Mouse (Mus musculus): Measurements from ENCODE around the gene Cd5l.
"Not testable (repeated sequence)": the region's sequence is repeated elsewhere in the genome, so short reads cannot be mapped to it uniquely, and the experiment has no call there.

Cd5l gene

DNA sequence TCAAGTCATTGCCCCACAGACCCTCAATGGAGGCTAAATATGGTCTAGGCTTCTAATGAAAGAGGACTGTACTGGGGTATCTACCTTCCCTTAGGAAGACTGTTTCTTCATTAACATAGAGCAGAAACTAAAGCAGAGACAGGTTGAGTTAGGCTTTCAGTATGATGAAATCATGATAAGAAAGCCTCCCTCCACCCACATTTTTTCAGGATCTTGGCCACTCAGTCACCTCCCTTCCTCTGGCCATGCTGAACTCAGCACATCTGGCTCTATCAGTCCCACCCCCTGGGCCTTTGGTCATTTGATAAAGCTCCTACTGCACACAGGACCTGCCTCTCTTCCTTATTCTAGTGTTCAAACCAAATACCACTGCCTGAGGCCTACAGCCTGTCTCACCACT, at the start of gene Cd5l:
Cd5l (plus strand) TSS at position 301 of the 400 bp plus-strand sequence.
- in situ Hi-C loops (cut with MseI, MboI): no loop called here

DNA sequence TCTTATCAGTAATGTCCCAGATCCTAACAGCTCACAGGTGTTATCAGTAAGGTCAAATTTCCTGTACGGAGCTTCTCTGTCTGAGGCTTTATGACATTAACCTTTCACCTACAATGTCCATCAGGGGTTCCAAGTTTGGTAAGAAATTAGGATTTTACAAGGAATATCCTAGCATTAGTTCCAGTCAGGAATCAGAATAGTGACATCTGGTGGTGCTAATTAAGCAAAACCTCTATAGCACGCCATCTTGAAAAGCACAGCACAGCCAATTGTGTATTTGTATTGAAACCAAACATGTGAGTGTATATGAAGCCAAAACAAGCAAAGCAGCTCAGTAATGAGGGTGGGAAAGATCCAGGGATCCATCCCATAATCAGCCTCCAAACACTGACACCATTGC, 47.8 kb upstream of the Cd5l start:
- in situ Hi-C loops (cut with MseI, MboI): loop anchor here (10.0 kb wide), 1 partner anchor 65 kb away; no protein-coding TSS in a partner anchor

DNA sequence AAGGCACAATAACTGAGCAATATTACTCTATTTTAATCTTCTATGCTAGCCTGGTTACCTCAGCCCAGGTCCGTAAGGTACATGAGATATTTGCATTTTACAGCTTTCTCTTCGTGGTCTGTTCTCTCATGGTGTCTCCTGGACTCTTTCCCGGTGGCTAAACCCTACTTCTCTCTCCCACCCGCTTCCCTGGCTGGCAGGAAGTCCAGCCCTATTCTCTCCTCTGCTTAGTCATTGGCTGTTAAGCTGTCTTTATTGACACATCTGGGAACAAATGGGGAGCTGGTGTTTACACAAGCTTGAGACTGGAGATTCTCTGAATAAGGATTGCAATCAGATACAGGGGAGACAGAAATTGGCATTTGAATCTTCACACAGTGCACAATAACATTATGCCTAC, 35.1 kb upstream of the Cd5l start:
- in situ Hi-C loops (cut with MseI, MboI): loop anchor here (5.0 to 10.0 kb wide), 2 partner anchors 175 to 182 kb away; no protein-coding TSS in a partner anchor

DNA sequence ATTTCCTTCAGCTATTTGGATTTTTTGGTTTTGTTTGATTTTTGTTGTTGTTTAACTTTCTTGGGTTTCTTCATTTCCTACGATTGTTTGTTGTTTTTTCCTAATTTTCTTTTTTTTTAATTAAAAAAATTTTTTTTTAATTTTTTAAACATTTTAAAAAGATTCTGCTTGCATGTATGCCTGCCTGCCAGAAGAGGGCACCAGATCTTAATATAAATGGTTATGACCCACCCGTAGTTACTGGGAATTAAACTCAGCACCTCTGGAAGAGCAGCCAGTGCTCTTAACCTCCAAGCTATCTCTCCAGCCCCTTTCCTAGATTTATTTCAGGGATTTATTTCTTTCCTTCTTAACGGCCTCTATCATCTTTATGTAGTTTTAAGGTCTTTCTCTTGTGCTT, 33.9 kb upstream of the Cd5l start:
- in situ Hi-C loops (cut with MseI, MboI): loop anchor here (5.0 to 10.0 kb wide), 2 partner anchors 174 to 181 kb away; no protein-coding TSS in a partner anchor

DNA sequence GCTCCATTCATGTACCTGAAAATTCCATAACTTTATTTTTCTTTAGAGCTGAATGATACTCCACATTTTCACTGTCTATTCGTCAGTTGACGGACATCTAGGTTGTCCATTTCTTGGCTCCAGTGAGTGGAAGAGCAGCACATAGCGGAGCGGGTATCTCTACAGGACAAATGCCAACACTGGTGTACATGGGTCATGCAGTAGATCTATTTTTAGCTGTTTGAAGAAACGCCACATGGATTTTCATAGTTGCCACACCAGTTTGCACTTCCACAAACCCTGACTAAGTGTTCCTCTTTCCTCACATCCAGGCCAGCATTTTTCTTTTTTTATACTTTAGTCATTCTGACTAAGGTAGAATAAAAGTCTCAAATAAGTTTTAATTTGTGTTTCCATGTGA, 19.8 kb upstream of the Cd5l start:
- in situ Hi-C loops (cut with MseI, MboI): no loop called here

DNA sequence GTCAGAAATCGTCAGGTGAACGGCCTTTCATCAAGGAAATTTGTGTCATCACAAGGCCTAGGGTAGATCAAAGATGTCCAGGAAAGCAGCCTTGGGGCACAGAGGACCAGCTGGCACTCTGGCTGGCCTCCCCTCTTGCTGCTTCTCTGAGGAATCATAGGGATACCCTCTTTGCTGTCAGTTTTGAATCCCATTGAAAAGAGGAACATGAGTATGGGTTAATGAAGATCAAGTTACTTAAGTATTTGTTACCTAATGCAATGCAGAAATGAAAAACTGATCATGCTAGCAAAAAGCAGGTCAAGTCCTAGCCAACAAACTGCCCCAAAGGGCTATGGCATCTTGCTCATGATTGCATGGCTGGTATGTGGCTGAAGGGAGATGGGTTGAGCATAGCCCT, 6.7 kb upstream of the Cd5l start:
- in situ Hi-C loops (cut with MseI, MboI): not testable (repeated sequence)

DNA sequence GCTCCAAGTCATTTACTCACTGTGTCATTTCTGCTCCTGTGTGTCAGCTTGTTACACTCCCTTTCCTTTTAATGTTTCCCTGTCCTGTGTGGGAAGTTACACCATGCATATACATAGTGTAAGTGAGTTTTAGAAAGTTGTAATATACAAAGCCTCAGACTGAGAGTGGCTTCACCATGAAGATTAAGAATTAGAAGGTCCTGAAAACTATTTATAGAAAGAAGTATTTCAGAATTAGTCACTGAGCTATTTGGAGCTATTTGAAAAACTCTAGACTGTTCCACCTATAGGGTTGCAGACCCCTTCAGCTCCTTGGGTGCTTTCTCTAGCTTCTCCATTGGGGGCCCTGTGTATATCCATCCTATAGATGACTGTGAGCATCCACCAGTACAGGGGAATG, 1.5 kb downstream of the Cd5l start:
- in situ Hi-C loops (cut with MseI, MboI): no loop called here

DNA sequence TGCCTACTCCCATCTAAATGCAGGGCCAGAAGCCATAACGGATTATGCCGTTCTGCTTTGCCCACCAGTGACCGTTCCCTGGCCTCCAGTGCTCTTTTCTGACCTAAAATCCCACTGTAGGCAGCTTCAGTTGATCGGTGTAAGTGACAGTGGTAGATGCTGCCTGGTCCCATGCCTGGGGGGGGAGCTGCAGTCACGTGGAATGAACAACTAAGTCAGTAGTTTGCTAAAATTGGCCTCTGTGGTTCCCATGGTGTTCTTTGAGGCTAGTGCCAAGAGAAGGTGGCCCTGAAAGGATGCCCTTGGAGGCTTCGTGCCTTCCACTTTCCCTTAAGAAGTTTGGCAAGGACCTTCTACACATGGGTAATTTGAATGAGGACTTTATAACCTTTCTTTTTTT, 2.8 kb downstream of the Cd5l start:
- in situ Hi-C loops (cut with MseI, MboI): no loop called here

DNA sequence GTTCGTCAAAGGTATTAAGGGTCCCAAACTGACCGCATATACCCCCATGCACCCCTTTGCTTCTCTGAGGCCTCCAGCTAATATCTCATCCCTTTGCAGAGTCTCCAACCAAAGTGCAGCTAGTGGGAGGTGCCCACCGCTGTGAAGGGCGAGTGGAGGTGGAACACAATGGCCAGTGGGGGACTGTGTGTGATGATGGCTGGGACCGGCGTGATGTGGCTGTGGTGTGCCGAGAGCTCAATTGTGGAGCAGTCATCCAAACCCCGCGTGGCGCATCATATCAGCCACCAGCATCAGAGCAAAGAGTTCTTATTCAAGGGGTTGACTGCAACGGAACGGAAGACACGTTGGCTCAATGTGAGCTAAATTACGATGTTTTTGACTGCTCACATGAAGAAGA, 8.0 kb downstream of the Cd5l start:
- in situ Hi-C loops (cut with MseI, MboI): no loop called here

DNA sequence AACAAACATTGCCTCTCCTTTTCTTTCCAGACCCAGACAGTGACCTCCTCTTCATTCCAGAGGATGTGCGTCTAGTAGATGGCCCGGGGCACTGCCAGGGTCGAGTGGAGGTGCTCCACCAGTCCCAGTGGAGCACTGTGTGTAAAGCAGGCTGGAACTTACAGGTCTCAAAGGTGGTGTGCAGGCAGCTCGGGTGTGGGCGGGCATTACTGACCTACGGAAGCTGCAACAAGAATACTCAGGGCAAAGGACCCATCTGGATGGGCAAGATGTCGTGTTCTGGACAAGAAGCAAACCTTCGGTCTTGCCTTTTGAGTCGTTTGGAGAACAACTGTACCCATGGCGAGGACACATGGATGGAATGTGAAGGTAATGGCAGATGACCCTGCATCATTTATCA, 9.8 kb downstream of the Cd5l start:
- in situ Hi-C loops (cut with MseI, MboI): no loop called here

DNA sequence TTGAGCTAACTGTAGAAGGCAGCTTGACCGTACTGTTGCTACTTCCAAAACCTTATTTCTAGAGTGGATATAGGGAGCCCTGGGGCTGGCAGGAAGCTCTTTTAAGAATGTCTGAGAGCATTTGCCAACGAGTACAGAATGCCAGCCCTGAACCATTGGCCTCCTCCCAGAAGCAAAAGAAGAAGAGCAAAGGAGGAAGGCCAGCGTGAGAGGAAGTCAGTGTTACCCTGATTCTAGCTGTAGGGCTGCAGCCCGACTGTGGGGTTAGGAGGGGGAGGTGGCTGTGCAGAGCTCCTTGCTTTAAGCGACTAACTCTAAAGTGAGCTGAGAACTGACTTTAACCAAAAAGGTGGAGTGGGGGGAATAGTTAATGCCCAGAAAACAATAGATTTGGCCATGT, 11.5 kb downstream of the Cd5l start:
- in situ Hi-C loops (cut with MseI, MboI): no loop called here

DNA sequence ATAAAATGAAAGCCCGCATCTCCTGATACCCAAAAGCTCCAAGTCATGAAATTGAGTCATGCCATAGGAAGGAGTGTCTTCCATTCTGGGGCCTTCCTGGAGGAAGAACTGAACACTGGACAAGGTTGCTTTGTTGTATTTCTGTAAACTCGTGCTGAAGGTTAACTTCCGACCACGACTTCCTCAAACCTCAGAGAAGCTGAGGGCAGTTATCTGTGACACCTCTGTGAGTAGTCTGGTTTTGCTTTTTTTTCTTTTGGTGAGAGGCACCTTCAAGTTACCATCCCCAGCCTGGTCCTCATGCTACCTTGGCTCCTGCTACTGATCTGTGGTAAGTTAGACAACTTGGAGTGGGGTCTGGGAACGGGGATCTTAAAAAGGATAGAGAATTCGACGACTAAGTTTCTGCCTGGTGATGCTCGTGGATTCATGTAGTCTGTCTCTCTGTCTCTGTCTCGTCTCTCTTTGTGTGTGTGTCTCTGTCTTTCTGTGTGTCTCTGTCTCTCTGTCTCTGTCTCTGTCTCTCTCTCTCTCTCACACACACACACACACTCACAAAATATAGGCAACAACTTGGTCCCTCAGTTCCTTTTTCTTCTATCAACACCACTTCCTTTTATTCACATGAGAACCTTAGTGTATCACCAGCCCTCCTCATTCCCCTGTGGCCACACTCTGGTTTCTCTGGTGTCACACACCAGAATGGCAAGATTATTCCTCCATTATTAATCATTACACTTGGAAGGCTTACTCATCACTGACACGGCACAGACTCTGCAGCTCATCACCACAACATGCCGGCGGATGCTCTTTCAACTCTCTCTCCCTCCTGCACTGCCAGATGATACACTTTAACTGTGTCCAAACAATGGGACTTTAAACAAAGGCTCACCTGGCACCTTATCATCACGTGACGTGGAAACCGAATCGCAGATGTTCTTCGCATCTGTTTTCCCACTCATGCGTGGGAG, 18.8 kb downstream of the Cd5l start, which contains the start of gene Fcrl1:
Fcrl1 (plus strand) TSS at position 193 of the 971 bp plus-strand sequence.
- in situ Hi-C loops (cut with MseI, MboI): no loop called here

DNA sequence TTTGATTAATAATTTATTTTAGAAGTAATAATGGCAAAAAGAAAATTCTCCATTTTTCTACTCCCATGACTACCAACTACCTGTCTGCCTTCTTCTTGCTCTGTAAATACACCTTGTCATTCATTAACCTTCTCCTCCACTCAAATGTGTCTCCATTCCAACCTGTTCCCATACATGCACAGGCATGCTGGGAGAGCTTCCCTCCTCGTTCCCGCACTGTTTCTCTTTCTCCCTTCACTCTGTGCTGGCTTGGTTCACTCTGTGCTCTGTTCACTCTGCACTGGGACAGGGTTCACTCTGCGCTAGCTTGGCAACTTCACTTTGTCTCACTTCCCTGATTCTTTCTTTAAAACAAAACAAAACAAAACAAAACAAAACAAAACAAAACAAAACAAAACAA, 19.5 kb downstream of the Cd5l start:
- in situ Hi-C loops (cut with MseI, MboI): no loop called here

DNA sequence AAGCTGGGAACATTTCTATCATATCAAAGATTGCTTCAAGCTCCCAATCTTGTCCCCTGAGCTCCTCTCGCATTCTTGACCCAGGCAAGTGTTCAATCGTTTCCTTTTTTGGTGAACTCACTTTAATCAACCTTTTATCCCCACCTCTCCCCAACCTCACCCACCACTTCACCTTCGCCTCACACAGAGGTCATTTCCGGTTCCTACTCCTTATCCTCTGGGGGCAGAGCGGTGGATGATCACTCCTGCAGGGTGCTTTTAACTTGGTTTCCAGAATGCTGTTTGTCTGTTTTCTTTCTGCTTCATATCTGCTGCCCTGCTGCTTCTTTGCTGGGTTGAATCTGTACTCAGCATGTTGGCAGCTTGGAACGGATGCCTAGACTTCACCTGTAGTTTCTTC, 20.0 kb downstream of the Cd5l start:
- in situ Hi-C loops (cut with MseI, MboI): no loop called here

DNA sequence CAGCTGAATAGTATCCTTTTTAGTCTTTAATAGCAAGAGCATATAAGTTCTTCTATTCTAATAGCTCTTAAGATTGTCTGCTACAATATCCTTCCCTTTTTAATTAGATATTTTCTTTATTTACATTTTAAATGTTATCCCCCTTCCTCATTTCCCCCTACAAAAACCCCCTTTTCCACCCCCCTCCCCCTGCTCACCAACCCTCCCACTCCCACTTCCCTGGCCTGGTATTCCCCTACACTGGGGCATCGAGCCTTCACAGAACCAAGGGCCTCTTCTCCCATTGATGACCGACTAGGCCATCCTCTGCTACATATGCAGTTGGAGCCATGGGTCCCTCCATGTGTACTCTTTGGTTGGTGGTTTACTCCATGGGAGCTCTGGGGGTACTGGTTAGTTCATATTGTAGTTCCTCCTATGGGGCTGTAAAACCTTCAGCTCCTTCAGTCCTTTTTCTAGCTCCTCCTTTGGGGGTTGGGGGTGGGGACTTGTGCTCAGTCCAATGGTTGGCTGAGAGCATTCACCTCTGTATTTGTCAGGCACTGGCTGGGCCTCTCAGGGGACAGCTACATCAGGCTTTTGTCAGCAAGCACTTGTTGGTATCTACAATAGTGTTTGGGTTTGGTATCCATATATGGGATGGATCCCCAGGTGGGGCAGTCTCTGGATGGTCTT, 22.1 kb downstream of the Cd5l start:
- in situ Hi-C loops (cut with MseI, MboI): not testable (repeated sequence)

DNA sequence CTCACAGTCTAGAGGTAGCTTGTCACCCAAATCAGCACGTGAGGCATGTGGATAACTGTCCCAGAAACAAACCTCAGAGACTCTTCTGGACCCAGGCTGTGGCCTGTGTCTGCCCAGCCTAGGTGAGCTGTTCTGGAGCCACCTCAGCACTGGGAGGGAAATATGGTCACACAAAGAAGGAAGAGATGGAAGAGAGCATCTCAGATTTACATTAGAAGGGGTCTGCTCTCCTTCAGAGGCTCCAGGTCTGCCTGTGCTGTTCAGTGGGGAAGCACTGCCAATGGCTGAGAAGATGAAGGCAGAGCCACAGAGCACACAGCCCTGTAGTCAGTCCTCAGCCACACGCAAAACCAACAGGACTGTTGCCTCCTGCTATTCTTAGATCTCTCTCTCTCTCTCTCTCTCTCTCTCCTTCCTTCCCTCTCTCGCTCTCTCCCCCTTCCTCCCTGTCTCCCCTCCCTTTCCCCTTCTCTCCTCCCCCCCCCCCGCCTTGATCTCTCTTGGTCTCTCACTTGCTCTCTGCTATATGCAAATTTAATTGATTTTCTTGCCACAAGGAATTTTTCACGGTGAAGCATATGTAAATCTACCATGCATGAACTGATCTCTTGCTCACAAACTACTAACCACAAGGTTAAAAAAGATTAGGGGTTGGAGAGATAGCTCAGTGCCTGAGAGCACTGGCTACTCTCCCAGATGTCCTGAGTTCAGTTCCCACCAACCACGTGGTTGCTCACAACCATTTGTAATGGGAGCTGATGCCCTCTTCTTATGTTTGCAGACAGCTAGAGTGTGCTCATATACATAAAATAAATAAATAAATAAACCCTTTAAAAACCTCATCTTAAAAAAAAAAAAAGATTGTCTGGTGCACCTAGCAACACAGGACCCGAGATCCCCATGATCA, 24.4 kb downstream of the Cd5l start:
- in situ Hi-C loops (cut with MseI, MboI): no loop called here

DNA sequence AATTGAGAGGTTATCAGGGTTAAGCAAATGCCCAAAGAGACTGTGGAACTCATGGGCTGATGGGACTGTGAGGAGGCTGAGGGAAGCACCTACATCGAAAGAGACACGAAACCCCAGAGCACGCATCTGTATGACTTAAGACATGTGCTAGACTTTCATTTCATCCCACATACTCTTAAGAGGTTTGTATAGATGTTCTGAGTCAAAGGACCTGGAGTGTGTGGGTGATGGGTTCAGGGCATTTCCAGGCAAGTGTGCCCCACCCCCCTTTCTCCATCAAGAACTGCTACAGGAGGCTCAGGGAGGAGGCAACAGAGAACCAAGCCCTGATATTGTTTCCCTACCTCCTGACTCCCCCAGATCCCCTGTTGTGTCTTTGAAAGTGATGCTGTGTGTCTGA, 25.6 kb downstream of the Cd5l start:
- in situ Hi-C loops (cut with MseI, MboI): no loop called here

DNA sequence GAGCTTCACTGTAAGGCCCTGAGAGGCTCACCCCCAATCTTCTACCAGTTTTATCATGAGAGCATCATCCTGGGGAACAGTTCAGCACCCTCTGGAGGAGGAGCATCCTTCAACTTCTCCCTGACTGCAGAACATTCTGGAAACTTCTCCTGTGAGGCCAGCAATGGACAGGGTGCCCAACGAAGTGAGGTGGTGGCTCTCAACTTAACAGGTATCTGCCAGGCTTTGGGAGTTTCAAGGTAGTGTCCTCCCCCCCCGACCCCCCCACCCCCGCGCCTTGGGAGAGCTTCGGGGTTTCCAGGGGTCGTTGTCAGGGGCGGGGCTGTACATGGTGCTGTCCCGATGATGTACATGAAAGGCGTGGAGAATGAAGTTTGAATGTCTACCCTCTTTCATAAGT, 27.4 kb downstream of the Cd5l start:
- in situ Hi-C loops (cut with MseI, MboI): no loop called here

DNA sequence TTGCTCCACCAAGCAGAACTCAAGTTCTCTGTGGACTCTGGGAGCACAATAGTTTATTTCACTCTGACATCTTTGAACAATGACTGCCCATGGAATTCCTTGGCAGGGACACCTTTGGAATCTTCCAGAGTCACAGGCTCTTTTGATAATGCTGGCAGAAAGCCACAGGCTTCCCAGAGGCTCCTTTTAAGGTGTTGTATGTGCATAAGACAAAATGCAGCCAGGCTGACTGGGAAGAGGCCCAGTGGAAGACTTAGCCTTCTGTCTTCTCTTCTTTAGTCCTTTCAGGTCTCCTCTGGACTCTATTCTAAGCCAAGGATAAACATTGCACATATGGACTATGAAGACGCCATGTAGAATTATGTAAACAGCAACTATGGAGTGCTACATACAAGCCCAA, 33.3 kb downstream of the Cd5l start:
- in situ Hi-C loops (cut with MseI, MboI): no loop called here

DNA sequence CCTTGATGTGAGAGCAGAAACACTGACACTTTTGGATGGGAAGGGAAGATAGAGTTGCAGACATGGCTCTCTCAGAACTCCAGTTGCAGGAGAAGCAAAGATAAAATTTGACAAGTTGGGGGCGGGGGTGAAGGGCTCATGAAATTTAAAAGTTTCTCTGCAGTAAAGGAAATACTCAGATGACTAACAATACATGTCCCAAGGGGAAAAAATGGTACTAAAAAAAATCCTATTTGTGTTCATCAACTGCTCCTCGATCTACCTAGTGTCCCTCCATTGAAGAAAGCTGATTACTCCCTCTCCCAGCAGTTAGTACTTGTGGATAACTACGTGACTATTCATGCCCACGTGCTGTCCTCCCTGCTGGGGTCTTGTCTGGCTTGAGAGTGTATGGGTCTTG, 41.1 kb downstream of the Cd5l start:
- in situ Hi-C loops (cut with MseI, MboI): no loop called here

DNA sequence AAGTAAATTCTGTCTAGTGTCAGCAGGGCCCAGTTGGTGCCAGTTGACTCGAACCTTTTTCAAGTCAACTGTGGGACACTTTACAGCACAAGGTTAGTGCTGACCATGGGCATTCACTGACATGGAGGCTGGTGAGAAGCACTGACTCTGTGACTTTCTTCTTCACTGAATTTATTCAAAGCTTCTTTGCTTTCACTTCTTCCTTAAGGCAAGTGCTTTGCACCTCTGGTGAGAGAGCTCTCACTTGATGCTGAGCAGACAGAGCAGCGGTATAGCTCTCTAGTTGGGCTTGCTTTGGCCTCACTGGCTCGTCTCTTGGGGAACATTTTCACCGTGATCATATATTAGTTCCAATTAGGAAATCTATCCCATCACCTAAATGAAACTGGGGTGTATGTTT, 42.2 kb downstream of the Cd5l start:
- in situ Hi-C loops (cut with MseI, MboI): loop anchor here in 1 of 2 experiments (10.0 kb wide), 1 partner anchor 145 kb away; no protein-coding TSS in a partner anchor

Measured in mouse trophoblast stem cell (cell line).